Mouse (Mus musculus) adrenal gland, adult 8-10 months (tissue): Measurements from ENCODE around the gene Fosl1. TPM values are rescaled to one million over a fixed set of nuclear protein-coding genes. Genes with fewer than 3 reads are reported as not detected.
"Not testable (repeated sequence)": the region's sequence is repeated elsewhere in the genome, so short reads cannot be mapped to it uniquely, and the experiment has no call there.

Experiments used
- DNase-seq: peaks from one replicate; pipeline ENCODE4 v3.0.0; 2022
- total RNA-seq, 4 experiments: library from RNA; stranded (reverse); gene quantifications; 2 replicates each; pipeline ENCODE4 v1.2.4; 2022

Fosl1 gene
- total RNA-seq, result under 1 TPM in 3 of 4 experiments, not detected in 1; 0.22 to 0.86 (median 0.56) TPM

- no peak for DNase-seq
Observed at GRCm38 (mm10) chr19:5447515-5448353, at the start of gene Fosl1. TSS of gene Fosl1 (plus strand) at chr19:5447547.

- DNase-seq, result not testable (repeated sequence)
Observed at GRCm38 (mm10) chr19:5401073-5401472, 46.3 kb upstream of the Fosl1 start.

DNA sequence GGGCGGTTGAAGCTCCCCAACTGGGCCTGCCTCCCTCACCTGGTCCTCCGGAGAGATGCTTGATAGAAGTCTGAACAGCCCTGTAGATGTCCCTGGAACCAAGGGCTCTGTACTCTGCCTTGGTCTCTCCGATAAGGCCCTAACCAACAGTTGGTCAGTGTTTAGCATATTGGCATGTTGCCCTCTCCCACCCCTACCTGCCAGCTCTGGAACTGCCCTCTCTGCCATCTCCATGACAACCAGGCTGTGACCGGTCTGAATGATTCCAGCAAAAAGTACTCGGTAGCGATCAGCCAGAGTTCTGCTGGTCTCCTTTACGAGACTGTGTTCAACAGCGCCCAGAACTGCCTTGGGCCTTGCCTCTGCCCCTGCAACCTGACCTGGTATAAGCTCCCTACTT, 45.1 kb upstream of the Fosl1 start, which contains the start of gene Tsga10ip:
TSS of gene Tsga10ip (minus strand) at position 234 of the 400 bp plus-strand sequence.
- DNase-seq, result no peak

DNA sequence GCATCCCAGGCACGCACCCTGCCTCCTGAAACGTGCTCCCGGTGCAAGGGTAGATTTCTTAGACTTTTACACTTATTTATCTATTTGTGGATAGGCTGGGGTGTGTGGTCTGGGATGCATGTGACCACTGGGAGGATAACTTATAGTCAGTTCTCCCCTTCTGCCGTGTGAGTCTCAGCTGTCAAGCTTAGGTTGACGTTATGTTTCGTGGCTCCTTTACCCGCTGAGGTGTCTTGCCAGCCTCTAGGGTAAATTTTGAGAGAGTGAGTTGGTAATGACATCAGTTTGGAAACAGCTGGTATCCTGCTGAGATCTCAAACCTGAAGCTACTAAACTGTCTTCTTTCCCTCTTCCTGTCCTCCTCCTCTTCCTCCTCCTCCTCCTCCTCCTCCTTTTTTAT, 41.4 kb upstream of the Fosl1 start:
- no peak for DNase-seq

DNA sequence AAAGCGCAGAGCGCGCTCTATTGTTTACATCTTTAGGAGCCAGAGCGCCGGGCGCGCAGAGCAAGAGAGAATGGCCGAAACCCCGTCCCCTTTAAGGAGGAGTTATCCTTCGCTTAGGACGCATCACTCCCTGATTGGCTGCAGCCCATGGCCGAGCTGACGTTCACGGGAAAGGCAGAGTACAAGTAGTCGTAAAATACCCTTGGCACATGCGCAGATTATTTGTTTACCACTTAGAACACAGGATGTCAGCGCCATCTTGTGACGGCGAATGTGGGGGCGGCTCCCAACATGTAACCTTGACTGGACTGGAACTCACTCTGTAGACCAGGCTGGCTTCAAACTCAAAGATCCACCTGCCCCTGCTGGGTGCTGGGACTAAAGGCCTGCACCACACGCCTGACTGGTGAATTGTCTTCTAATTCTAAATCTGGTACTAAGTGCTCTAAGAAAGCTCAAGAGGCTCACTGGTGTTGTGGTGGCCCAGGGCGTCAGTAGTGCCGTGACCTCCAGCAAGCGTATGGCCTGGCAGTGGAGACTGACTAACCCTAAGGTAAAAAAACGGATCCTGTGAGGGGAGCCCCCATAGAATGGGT, 40.7 kb upstream of the Fosl1 start:
- DNase-seq, result peak; percentile 57

- DNase-seq, result no peak
Observed at GRCm38 (mm10) chr19:5407133-5407532, 40.2 kb upstream of the Fosl1 start.

- DNase-seq, result no peak
Observed at GRCm38 (mm10) chr19:5408057-5409001, 39.0 kb upstream of the Fosl1 start.

DNA sequence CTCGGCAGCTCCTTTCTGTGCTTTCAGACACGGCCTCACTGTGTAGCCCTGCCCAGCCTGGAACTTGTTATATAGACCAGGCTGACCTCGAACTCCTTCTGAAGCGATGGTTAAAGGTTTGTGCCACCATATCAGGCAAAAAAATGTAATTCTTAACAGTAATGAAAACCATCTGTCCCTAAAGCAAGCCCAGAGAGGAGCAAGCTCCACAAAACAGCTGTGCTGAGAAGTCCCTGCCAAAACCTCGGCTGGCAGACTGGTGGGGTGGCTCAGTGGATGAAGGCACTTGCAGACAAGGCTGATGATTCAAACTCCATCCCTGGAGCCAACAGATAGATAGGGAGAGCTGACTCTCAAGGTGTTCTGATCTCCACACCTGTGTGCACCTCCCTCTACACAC, 38.3 kb upstream of the Fosl1 start:
- no peak for DNase-seq

DNA sequence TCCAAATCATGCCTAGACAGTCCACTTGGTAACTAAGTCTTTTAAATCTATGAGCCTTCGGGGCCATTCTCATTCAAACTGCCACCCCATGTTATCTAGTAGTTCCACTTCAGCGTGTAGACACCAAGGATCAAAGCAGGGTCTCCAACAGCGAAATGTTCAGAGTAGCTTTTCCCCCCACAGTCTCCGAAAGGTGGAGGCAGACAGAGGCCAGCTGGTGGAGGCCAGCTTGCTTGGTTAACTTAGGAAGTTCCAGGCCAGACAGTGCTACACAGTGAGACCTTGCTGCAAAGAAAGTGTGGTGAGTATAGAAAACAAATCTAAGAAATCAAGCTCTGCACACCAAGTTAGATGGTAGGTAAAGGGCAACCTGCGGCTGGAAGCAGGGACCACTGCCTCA, 36.7 kb upstream of the Fosl1 start:
- no peak for DNase-seq

GRCm38 (mm10) chr19:5411961-5412360, 35.4 kb upstream of the Fosl1 start:
- no peak for DNase-seq

GRCm38 (mm10) chr19:5413840-5414239, 33.5 kb upstream of the Fosl1 start:
- no peak for DNase-seq

DNA sequence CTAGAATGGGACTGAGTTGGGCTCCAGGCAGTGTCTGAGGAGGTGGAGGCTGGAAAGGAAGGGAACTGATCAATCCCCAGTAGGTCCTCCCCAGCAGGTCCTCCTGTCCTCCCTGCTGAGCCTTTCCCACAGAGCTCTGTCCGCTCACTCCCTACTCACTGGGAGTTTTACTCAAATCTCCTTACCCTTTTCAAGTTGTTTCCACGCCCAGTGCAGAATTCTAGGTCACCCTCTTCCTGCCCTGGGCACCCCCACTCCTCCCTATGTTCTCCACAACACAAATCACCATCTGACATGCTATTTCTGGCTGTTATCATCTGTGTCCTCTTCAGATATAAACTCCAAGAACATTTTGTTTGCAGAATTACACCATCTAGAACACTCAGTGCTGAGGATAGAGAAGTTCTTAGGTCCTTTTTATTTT, 32.8 kb upstream of the Fosl1 start:
- no peak for DNase-seq

GRCm38 (mm10) chr19:5418750-5419466, 28.4 kb upstream of the Fosl1 start:
- DNase-seq, result no peak

DNA sequence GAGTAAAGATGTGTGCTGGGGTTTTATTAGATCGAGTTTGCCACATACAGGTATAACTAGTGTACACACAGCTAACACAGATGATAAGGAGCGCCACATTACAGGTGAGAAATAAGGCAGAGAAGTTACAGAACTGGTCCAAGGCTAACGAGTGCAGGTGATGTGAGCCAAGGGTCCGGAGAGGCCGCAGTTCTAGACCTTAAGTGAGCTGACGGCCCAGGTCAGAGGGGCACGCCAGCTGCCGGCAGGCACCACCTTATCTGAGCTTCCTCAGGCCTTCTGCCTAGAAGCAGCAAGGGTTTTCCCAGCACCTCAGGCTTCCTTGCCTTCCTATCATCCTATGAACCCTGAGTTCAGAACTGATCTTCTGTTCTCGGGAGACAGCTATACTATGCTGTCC, 27.7 kb upstream of the Fosl1 start:
- no peak for DNase-seq

- DNase-seq, result no peak
Observed at GRCm38 (mm10) chr19:5420579-5420978, 26.8 kb upstream of the Fosl1 start.

- DNase-seq, result no peak
Observed at GRCm38 (mm10) chr19:5421784-5422183, 25.6 kb upstream of the Fosl1 start.

- no peak for DNase-seq
Observed at GRCm38 (mm10) chr19:5422267-5422666, 25.1 kb upstream of the Fosl1 start.

GRCm38 (mm10) chr19:5422895-5423443, 24.4 kb upstream of the Fosl1 start:
- DNase-seq, result no peak

DNA sequence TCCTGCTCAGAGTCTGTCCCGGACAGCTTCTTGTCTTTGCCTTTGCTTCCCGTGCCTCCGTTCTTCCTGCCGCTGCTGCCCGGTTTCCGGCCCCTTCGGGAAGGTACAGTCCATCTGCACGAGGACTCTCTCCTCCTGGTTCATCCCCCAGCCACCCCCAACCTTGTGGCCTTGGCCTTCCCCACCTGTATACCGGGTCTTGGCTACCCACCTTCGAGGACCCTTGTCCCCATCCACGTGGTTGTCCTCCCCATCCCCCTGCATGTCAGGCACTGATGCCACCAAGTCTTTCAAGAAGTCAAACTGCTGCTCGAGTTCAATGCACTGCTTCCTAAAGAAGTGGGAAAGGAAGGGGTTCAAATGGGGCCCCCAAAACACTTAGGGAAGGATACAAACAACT, 23.8 kb upstream of the Fosl1 start:
- no peak for DNase-seq

DNA sequence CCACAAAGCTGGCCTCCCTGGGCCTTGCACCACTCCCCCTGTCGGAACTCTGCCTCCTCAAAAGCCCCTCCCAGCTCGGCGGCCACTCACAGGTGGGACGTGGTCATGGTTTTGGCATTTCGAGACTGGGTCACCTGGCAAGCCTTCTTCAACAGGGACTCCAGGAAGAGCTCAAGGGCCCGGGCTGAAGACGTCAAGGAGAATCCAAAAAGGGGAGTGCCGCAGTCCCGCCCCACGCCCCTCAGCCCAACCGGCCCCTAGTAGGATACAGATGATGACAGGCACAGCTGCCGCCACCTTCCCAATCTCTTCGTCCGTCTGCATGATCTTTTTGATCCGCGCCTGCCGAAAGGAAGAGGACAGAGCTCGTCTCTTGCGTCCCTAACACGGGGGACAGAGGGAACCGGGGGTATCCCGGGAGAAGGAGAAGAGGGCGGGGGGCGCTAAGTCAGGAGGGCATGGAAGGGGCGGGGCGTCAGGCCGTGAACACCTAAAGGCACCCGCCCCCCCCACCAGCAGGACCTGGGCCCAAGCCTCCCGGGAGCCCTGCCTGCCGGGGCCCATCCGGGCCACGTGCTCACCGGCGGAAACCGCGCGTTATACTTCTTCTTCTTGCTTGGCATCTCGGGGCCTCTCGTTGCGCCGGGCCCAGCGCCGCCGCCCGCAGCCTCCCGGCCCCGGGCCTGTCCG, 23.1 kb upstream of the Fosl1 start:
- DNase-seq, result peak; percentile 74
